ENCODE assay signal across 16 mouse cellular contexts in genomic region chr17:84633443-84633842, GRCm38 (mm10). TPM values are rescaled to one million over a fixed set of nuclear protein-coding genes. Genes with fewer than 3 reads are reported as not detected.
DNase-seq lines count a peak whose midpoint lies in the region; ATAC-seq lines count a peak whose summit lies in the region.
"Had no signal": no experiment of that assay in that cellular context is flagged by ENCODE, and none has a peak within 500 bp of the region (broad histone marks: within the 10 kb centered on the region; RNA-seq: fewer than 3 reads in every experiment).

No protein-coding gene starts in this region.

- H3K27me3 ChIP-seq in megakaryocyte, embryonic 14.5 days (replicated peaks) = peaks cover 5% of the 10 kb centered on the region
- H3K27me3 ChIP-seq: intestine, embryonic 15.5 days; liver, embryonic 13.5 days had no signal

- intact Hi-C loops in heart, postnatal 14 days (cut with DNase I) = no loop called here

- H3K4me3 ChIP-seq in megakaryocyte, embryonic 14.5 days (replicated peaks) = peak overlapping the region; percentile 48
- H3K4me3 ChIP-seq: intestine, embryonic 15.5 days; liver, embryonic 13.5 days had no signal

- H3K9me3 ChIP-seq in megakaryocyte, embryonic 14.5 days = no peaks in the 10 kb centered on the region
- H3K9me3 ChIP-seq: intestine, embryonic 15.5 days; liver, embryonic 13.5 days had no signal

- H3K36me3 ChIP-seq in megakaryocyte, embryonic 14.5 days (replicated peaks; ENCODE audit: low read length) = no peaks in the 10 kb centered on the region
- H3K36me3 ChIP-seq: intestine, embryonic 15.5 days; liver, embryonic 13.5 days had no signal

- DNase-seq in T-cell, adult 2 months (ENCODE audit: low spot score) = peak; percentile 80
- peak; percentile 33 to 48 for DNase-seq in thymus, postnatal 10 days (ENCODE audit: low spot score in 2 of 2)
- no peak for DNase-seq in adrenal gland, adult (ENCODE audit: inconsistent age in 2 of 2, low spot score in 1 of 2)
- no peak for DNase-seq in heart, postnatal 14 days
- no peak for DNase-seq in layer of hippocampus, adult 9-10 months (ENCODE audit: low spot score)
- DNase-seq: cerebellum, adult 2 months; embryo, embryonic 11 days; heart, adult 11 months; kidney, postnatal 36 days; liver, embryonic 13.5 days; lung, postnatal 4 days had no signal

- peaks cover 3% of the 10 kb centered on the region for H3K4me1 ChIP-seq in megakaryocyte, embryonic 14.5 days
- H3K4me1 ChIP-seq: intestine, embryonic 15.5 days; liver, embryonic 13.5 days had no signal

- ATAC-seq in CD4-positive, CD25-positive, alpha-beta regulatory T cell, adult 4 months = peak; percentile 95
- ATAC-seq: intestine, embryonic 15.5 days had no signal

RNA-seq across cellular contexts. Expression of gene Dync2li1, which starts 7.1 kb away (rescaled TPM):
- polyA plus RNA-seq in CD4-positive, CD25-positive, alpha-beta regulatory T cell, adult 4 months (2017; shearing (Covaris generic)) = 1 to 10 TPM; 1.1 to 2.0 TPM
- polyA plus RNA-seq in megakaryocyte, embryonic 14.5 days (2012; ENCODE audit: insufficient read depth, low replicate concordance) = 0.19 TPM in 1 of 2 replicates, not detected in the other
- 1 to 10 TPM; 2.8 to 4.7 TPM for total RNA-seq in heart, postnatal 14 days (2021)

RNA-seq across cellular contexts. Expression of gene Abcg8, which starts 42.7 kb away (rescaled TPM):
- polyA plus RNA-seq in CD4-positive, CD25-positive, alpha-beta regulatory T cell, adult 4 months (2017; shearing (Covaris generic)) = not detected
- polyA plus RNA-seq in megakaryocyte, embryonic 14.5 days (2012; ENCODE audit: insufficient read depth, low replicate concordance) = 0.04 and 1.2 TPM in 2 replicates
- total RNA-seq in heart, postnatal 14 days (2021) = not detected
- total RNA-seq: heart, postnatal 25 days; left cerebral cortex, postnatal 10 days had no signal
- polyA plus RNA-seq: cerebellum, adult 2 months had no signal

RNA-seq across cellular contexts. Expression of gene Abcg5, which starts 49.4 kb away (rescaled TPM):
- not detected for polyA plus RNA-seq in CD4-positive, CD25-positive, alpha-beta regulatory T cell, adult 4 months (2017; shearing (Covaris generic))
- 0.37 TPM in 1 of 2 replicates, not detected in the other for polyA plus RNA-seq in megakaryocyte, embryonic 14.5 days (2012; ENCODE audit: insufficient read depth, low replicate concordance)
- not detected for total RNA-seq in heart, postnatal 14 days (2021)
- total RNA-seq: heart, postnatal 25 days; left cerebral cortex, postnatal 10 days had no signal

Comparison
In these comparisons a context has a peak if more than half of its experiments do, and no peak if none do; other contexts are left out.
1. DNase-seq: peak in T-cell, adult 2 months (single experiment) and thymus, postnatal 10 days (2 of 2); none in adrenal gland, adult (0 of 2), heart, postnatal 14 days (0 of 2) and layer of hippocampus, adult 9-10 months (single experiment).